Mouse (Mus musculus) embryonic facial prominence, embryonic 14.5 days (tissue): Measurements from ENCODE around the gene Nin. TPM values are rescaled to one million over a fixed set of nuclear protein-coding genes. Genes with fewer than 3 reads are reported as not detected.

Experiments used
- ATAC-seq: fragments of 200-750 bp; cut with Nextera tagmentation; 2 replicates; pipeline ENCODE4 v1.8.0; 2017; ENCODE audit warnings: low read depth, moderate number of reproducible peaks, moderate TSS enrichment
- DNase-seq: peaks from one replicate; pipeline ENCODE4 v3.0.0-alpha.2; 2015; ENCODE audit warnings: low spot score
- H3K27ac ChIP-seq: fragments of 300-500 bp; sonication (generic); replicated peaks from 2 replicates; pipeline ENCODE4 v1.5.1; 2014; ENCODE audit warnings: low read depth, mild to moderate bottlenecking, low read length, moderate library complexity
- H3K27me3 ChIP-seq: fragments of 300-500 bp; sonication (generic); replicated peaks from 2 replicates; pipeline ENCODE4 v1.6.1; 2014; ENCODE audit warnings: low read length; ENCODE audit not compliant: control insufficient read depth, insufficient read depth
- H3K36me3 ChIP-seq: fragments of 300-500 bp; sonication (generic); 2 replicates; pipeline ENCODE4 v1.6.1; 2014; ENCODE audit warnings: low read length, mixed read lengths; ENCODE audit not compliant: control insufficient read depth, insufficient read depth
- H3K4me1 ChIP-seq: fragments of 300-500 bp; sonication (generic); 2 replicates; pipeline ENCODE4 v1.6.1; 2014; ENCODE audit warnings: antibody characterized with exemption, low read length; ENCODE audit not compliant: control insufficient read depth, insufficient read depth
- H3K4me2 ChIP-seq: fragments of 300-500 bp; sonication (generic); 2 replicates; pipeline ENCODE4 v1.6.1; 2014; ENCODE audit warnings: low read depth, mild to moderate bottlenecking, low read length, moderate library complexity, mixed read lengths
- H3K4me3 ChIP-seq: fragments of 300-500 bp; sonication (generic); 2 replicates; pipeline ENCODE4 v1.5.1; 2014; ENCODE audit warnings: low read depth, mild to moderate bottlenecking, low read length
- H3K9ac ChIP-seq: fragments of 300-500 bp; sonication (generic); 2 replicates; pipeline ENCODE4 v1.6.1; 2014; ENCODE audit warnings: low read depth, mild to moderate bottlenecking, low read length, moderate library complexity, mixed read lengths
- H3K9me3 ChIP-seq: fragments of 300-500 bp; sonication (generic); 2 replicates; pipeline ENCODE4 v1.6.1; 2016; ENCODE audit warnings: low read length; ENCODE audit not compliant: control insufficient read depth
- WGBS: fragments of 180-500 bp; shearing (Covaris S2); extraction: QIAGEN DNeasy Blood & Tissue Kit; methylation state at CpG from one replicate; pipeline ENCODE4 v1.1.7; 2014; 5-methylcytosine and 5-hydroxymethylcytosine counted together
- polyA plus RNA-seq: library from polyadenylated mRNA; unstranded; fragments of >200 nt; fragmentation: Nextera tagmentation; extraction: Ambion mirVana; gene quantifications from 2 replicates; pipeline ENCODE4 v1.2.1, GENCODE M21; 2014

Nin gene
- polyA plus RNA-seq, 1 experiment from 2014 or later, result 19.2 TPM

DNA sequence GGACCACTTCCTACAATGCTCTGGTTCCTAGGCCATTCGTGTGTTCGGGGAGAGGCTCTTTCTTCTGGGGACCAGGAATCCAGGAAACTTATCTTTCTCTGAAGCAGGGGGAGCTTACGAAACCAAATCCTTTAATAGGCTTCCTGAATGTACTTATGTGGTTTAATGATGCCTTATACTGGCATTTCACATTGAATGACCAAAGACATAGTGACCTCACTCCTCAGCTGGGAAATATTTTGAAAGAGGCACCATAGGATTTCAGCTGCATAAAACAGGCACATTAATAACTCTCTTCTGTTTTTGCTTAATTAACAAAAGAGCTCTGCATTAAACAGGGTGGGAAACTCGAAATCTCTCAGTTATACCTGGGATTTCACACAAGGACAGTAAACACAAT lies 69.2 kb downstream of the Nin start:
- ATAC-seq (no peak), DNase-seq (no peak)
- Histone ChIP-seq H3K9ac (no peak overlapping the region), H3K4me1 (no peaks in the 10 kb centered on the region), H3K36me3 (peaks cover 77% of the 10 kb centered on the region), H3K27ac (no peak overlapping the region), H3K9me3 (no peaks in the 10 kb centered on the region), H3K4me3 (no peak overlapping the region), H3K27me3 (no peaks in the 10 kb centered on the region), H3K4me2 (no peak overlapping the region)
- 75% methylated on average over 4 of the region's 4 CpGs for WGBS

DNA sequence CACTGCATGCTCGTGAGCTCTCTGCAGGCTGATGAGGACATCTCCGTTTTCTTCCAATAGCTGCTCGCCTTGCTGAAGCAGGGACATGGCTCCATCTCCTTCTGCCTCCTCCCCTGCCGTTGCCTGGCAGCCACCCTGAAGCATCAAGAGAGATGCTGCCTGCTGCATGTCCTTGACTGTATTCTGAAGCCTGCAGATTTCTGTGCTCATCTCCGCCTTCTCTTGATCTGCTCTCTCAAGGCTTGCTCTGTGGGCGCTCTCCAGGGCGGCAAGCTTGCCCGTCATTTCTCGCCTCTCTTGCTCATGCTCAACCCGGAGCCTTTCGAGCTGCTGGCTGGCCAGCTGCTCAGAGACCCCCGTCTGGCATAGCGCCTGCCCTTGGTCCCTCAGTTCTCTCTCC lies 70.1 kb downstream of the Nin start:
- no peak for ATAC-seq
- H3K4me3 ChIP-seq, result no peak overlapping the region
- no peak overlapping the region for H3K4me2 ChIP-seq
- H3K4me1 ChIP-seq, result no peaks in the 10 kb centered on the region
- H3K27ac ChIP-seq, result no peak overlapping the region
- 0 out of 2 replicates have a peak, but pooled peaks cover under 1% of the 10 kb centered on the region for H3K9me3 ChIP-seq
- 89% methylated on average over 13 of the region's 13 CpGs for WGBS
- no peak for DNase-seq
- H3K27me3 ChIP-seq, result no peaks in the 10 kb centered on the region
- H3K9ac ChIP-seq, result no peak overlapping the region
- H3K36me3 ChIP-seq, result peaks cover 74% of the 10 kb centered on the region

DNA sequence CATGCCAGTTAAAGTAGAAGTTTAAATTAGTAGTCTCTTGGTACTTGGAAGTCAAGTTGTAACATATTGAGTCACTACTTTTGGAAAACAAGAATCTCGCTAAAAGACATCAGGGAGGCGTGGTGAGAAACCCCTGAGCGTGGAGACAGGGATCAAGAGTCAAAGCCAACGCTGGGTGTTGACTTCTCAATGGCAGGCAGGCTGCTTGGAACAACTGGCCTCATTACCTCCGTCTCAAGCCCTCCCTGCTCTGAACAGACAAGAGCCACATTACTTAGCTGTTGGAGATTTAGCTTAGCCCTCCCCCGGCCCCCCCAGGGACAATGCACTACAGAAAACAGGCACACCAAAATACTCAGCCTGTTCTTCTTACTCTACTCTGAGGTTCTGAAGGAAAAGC lies 72.5 kb downstream of the Nin start:
- no peaks in the 10 kb centered on the region for H3K27me3 ChIP-seq
- WGBS, result 69% methylated on average over 6 of the region's 6 CpGs

DNA sequence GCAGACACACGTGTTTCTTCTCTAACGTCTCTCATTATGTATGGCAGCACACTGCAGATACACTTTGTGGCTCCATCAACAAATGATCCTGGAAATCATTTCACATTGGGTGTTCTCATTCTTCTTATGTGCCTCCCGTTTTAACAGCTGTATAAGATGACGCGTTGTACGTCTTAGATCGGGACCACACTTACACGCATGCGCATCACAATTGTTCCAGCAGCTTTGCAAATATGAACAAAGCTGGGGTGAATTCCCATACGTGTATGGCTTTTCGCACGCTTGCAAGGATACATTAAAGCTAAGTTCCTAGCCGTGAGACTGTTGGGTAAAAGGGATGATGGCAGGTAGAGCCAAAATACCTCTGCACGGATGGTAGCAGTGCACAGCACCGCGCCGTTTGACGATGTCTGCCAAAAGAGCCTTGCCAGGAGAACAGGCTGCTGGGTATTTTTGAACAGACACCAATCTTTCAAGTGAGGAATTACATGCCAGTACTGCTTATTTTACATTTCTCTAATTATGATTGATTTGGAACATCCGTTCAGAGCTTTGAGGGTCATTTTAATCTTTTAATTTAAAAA lies 76.7 kb downstream of the Nin start:
- no peak for ATAC-seq
- no peak for DNase-seq
- H3K27ac ChIP-seq, result no peak overlapping the region
- no peaks in the 10 kb centered on the region for H3K4me1 ChIP-seq
- H3K4me2 ChIP-seq, result no peak overlapping the region
- peaks cover 58% of the 10 kb centered on the region for H3K36me3 ChIP-seq
- H3K27me3 ChIP-seq, result no peaks in the 10 kb centered on the region
- H3K9ac ChIP-seq, result no peak overlapping the region
- WGBS, result 90% methylated on average over 19 of the region's 19 CpGs
- H3K9me3 ChIP-seq, result 0 out of 2 replicates have a peak, but pooled peaks cover 3% of the 10 kb centered on the region
- no peak overlapping the region for H3K4me3 ChIP-seq

More for the DNA sequence above, 72.5 kb downstream of the Nin start:
- H3K9me3 ChIP-seq, result 0 out of 2 replicates have a peak, but pooled peaks cover 3% of the 10 kb centered on the region
- H3K4me1 ChIP-seq, result no peaks in the 10 kb centered on the region
- no peak overlapping the region for H3K27ac ChIP-seq
- H3K36me3 ChIP-seq, result peaks cover 75% of the 10 kb centered on the region
- DNase-seq (no peak), ATAC-seq (no peak)
- H3K9ac ChIP-seq, result no peak overlapping the region
- H3K4me2 ChIP-seq, result no peak overlapping the region
- no peak overlapping the region for H3K4me3 ChIP-seq

GRCm38 (mm10) chr12:70026233-70026632 lies 87.3 kb downstream of the Nin start:
- Histone ChIP-seq H3K4me1 (no peaks in the 10 kb centered on the region), H3K4me2 (no peak overlapping the region), H3K4me3 (no peak overlapping the region), H3K36me3 (peaks cover 71% of the 10 kb centered on the region), H3K27me3 (no peaks in the 10 kb centered on the region), H3K27ac (no peak overlapping the region), H3K9ac (no peak overlapping the region), H3K9me3 (no peaks in the 10 kb centered on the region)
- ATAC-seq, result no peak
- no peak for DNase-seq

- Histone ChIP-seq H3K9ac (no peak overlapping the region), H3K4me2 (no peak overlapping the region), H3K27me3 (no peaks in the 10 kb centered on the region), H3K4me3 (no peak overlapping the region), H3K4me1 (no peaks in the 10 kb centered on the region), H3K36me3 (peaks cover 71% of the 10 kb centered on the region), H3K9me3 (no peaks in the 10 kb centered on the region), H3K27ac (no peak overlapping the region)
- ATAC-seq (no peak), DNase-seq (no peak)
- 82% methylated on average over 6 of the region's 6 CpGs for WGBS
These were observed 88.1 kb downstream of the Nin start for GRCm38 (mm10) chr12:70025431-70025830.

DNA sequence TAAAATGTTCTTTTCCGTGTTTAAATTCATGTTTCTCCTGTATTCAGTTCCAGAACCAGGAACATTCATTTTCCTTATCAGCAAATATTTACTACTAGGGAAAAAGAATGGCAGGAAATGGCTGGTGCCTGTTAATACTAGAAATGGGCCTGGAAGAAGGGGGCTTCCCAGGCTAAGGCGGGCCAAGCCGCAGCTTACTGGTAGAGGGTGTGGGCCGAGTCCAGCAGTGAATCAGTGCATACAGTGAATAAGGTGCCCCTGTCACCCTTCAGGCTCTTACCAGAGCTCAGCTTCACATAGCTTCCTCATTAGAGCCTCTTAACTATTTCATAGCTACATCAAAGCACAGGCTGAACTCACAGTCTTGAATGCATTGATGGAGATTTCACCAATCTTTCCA lies 89.9 kb downstream of the Nin start:
- Histone ChIP-seq H3K4me3 (no peak overlapping the region), H3K9me3 (no peaks in the 10 kb centered on the region), H3K27me3 (no peaks in the 10 kb centered on the region), H3K27ac (no peak overlapping the region), H3K4me2 (no peak overlapping the region), H3K4me1 (no peaks in the 10 kb centered on the region), H3K36me3 (peaks cover 73% of the 10 kb centered on the region), H3K9ac (no peak overlapping the region)
- 90% methylated on average over 4 of the region's 4 CpGs for WGBS
- ATAC-seq, result no peak
- no peak for DNase-seq

DNA sequence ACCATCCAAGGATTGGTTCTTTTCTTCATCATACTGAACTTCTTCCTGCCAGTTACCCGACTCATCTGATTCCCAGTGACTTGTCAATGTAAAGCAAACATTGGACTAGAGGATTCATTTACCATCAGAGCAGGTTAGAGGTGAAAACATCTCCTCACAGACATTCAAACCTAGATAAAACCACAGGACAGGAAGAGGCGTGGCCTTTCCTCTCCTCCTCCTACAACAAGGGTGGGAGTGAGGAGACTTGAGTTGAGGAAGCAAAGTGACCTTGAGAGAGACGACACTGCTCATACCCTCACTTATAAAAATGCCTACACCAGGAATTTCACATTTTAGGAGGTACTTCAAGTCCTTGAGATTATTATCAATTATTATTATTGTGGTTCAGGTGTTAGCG lies 95.4 kb downstream of the Nin start:
- H3K4me3 ChIP-seq, result no peak overlapping the region
- 83% methylated on average over 4 of the region's 4 CpGs for WGBS
- no peaks in the 10 kb centered on the region for H3K9me3 ChIP-seq
- no peaks in the 10 kb centered on the region for H3K27me3 ChIP-seq
- H3K9ac ChIP-seq, result no peak overlapping the region
- peaks cover 40% of the 10 kb centered on the region for H3K36me3 ChIP-seq
- no peaks in the 10 kb centered on the region for H3K4me1 ChIP-seq
- no peak for DNase-seq
- H3K27ac ChIP-seq, result no peak overlapping the region
- ATAC-seq, result no peak
- H3K4me2 ChIP-seq, result no peak overlapping the region

DNA sequence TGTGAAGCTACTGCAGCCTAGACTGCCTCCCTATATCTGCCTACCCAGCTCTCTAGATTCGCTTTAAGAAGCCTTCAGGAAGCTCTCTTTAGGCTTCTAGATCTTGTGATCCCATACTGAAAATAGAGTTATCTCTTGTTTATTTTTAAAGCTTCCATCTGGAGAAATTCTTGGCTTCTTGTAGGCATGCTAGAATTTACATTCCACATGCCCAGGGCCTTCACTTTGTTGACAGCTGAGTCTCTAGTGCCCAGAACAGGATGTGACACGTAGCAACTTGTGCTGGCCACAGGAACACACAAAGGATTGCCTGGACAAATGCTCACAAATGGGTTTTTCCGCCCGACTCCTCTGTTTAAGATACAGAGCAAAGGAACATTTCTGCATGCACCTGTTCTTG lies 97.6 kb downstream of the Nin start:
- DNase-seq (peak; percentile 30), ATAC-seq (no peak)
- no peak overlapping the region for H3K4me3 ChIP-seq
- no peak overlapping the region for H3K4me2 ChIP-seq
- no peaks in the 10 kb centered on the region for H3K27me3 ChIP-seq
- H3K4me1 ChIP-seq, result no peaks in the 10 kb centered on the region
- 64% methylated on average over 4 of the region's 4 CpGs for WGBS
- peaks cover 31% of the 10 kb centered on the region for H3K36me3 ChIP-seq
- H3K9me3 ChIP-seq, result no peaks in the 10 kb centered on the region
- H3K9ac ChIP-seq, result no peak overlapping the region
- H3K27ac ChIP-seq, result no peak overlapping the region
